Mouse (Mus musculus) CH12.LX (cell line): ENCODE measurements at regions not wholly inside any gene's neighbourhood (a gene's known extent, or its start where the extent isn't known, plus 50 kb on each side); places are given as distances from the start of the nearest gene placed in this dataset.

ENCODE experiments used
- BHLHE40 ChIP-seq: IDR thresholded peaks from 2 replicates; pipeline ENCODE4 v1.6.1; 2011; ENCODE audit warnings: mild to moderate bottlenecking, low read depth, low read length, improper control_type of control experiment
- CHD1 ChIP-seq: IDR thresholded peaks from 2 replicates; pipeline ENCODE4 v1.6.1; 2012; ENCODE audit warnings: low read depth, low read length, improper control_type of control experiment, inconsistent platforms
- CTCF ChIP-seq, 2 experiments: IDR thresholded peaks in 1 of 2; conservative IDR thresholded peaks in 1 of 2; 2 replicates each; pipeline ENCODE4 v1.5.1; 2011 to 2012; ENCODE audit warnings: low read depth in 2 of 2, low read length in 2 of 2, improper control_type of control experiment in 1 of 2, inconsistent platforms in 1 of 2, mild to moderate bottlenecking in 1 of 2, moderate library complexity in 1 of 2
- EP300 ChIP-seq: IDR thresholded peaks from 2 replicates; pipeline ENCODE4 v1.6.1; 2011; ENCODE audit warnings: low read length, improper control_type of control experiment
- JUND ChIP-seq: conservative IDR thresholded peaks from 2 replicates; pipeline ENCODE4 v1.6.1; 2011; ENCODE audit warnings: low read depth, low read length, improper control_type of control experiment
- KAT2A ChIP-seq: IDR thresholded peaks from 2 replicates; pipeline ENCODE4 v1.6.1; 2012; ENCODE audit warnings: low read length, improper control_type of control experiment, inconsistent platforms; ENCODE audit not compliant: insufficient replicate concordance
- MEF2A ChIP-seq: IDR thresholded peaks from 2 replicates; pipeline ENCODE4 v1.6.1; 2014; ENCODE audit warnings: low read depth, mild to moderate bottlenecking, inconsistent platforms, low read length, improper control_type of control experiment, borderline replicate concordance
- MYC ChIP-seq: IDR thresholded peaks from 2 replicates; pipeline ENCODE4 v1.6.1; 2011; ENCODE audit warnings: low read depth, mild to moderate bottlenecking, improper control_type of control experiment, low read length
- NELFE ChIP-seq: IDR thresholded peaks from 2 replicates; pipeline ENCODE4 v1.6.1; 2011; ENCODE audit warnings: low read depth, low read length, improper control_type of control experiment
- POLR2A ChIP-seq: IDR thresholded peaks from 2 replicates; pipeline ENCODE4 v1.6.1; 2011; ENCODE audit warnings: low read depth, mild to moderate bottlenecking, improper control_type of control experiment, low read length
- SMC3 ChIP-seq: IDR thresholded peaks from 2 replicates; pipeline ENCODE4 v1.6.1; 2011; ENCODE audit warnings: low read depth, low read length, improper control_type of control experiment
- UBTF ChIP-seq: IDR thresholded peaks from 2 replicates; pipeline ENCODE4 v1.6.1; 2012; ENCODE audit warnings: low read depth, mild to moderate bottlenecking, inconsistent platforms, low read length, improper control_type of control experiment, moderate library complexity
- USF1 ChIP-seq: IDR thresholded peaks from 2 replicates; pipeline ENCODE4 v1.6.1; 2014; ENCODE audit warnings: low read depth, mild to moderate bottlenecking, inconsistent platforms, low read length, improper control_type of control experiment
- ZC3H11A ChIP-seq: IDR thresholded peaks from 2 replicates; pipeline ENCODE4 v1.6.1; 2012; ENCODE audit warnings: low read depth, mild to moderate bottlenecking, inconsistent platforms, low read length, improper control_type of control experiment

GRCm38 (mm10) chr19:37777961-37778360 is 80.4 kb downstream of the Cyp26a1 start:
- TF ChIP-seq POLR2A (no peak), EP300 (no peak), CTCF (conservative IDR thresholded peaks at IDR 0.05 in 1 of 2, IDR thresholded peaks at IDR 0.05 in 1 of 2; ENCODE audit: low read depth in 2 of 2, low read length in 2 of 2) (no peak), UBTF (no peak), CHD1 (no peak), USF1 (no peak), ZC3H11A (no peak), BHLHE40 (no peak), MEF2A (no peak), KAT2A (no peak), JUND (no peak), SMC3 (no peak), NELFE (no peak), MYC (no peak)
